Mouse (Mus musculus): ENCODE results near the gene Trim15. TPM values are rescaled to one million over a fixed set of nuclear protein-coding genes. Genes with fewer than 3 reads are reported as not detected.

The Trim15 gene
- polyA plus RNA-seq, 1 experiment from 2014 or later: 0.40 TPM

Other genes starting within 250 kb of the Trim15 start
- not detected in 2 replicates for gene H2-M9, start 224.5 kb downstream of the Trim15 start, polyA plus RNA-seq (2016; fragmentation: Nextera tagmentation; extraction: Ambion mirVana)
- gene H2-M1, start 195.0 kb downstream of the Trim15 start, polyA plus RNA-seq (2016; fragmentation: Nextera tagmentation; extraction: Ambion mirVana): not detected in 2 replicates
- not detected in 2 replicates for gene H2-M10.5, start 94.3 kb downstream of the Trim15 start, polyA plus RNA-seq (2016; fragmentation: Nextera tagmentation; extraction: Ambion mirVana)
- gene H2-M10.6, start 55.0 kb downstream of the Trim15 start, polyA plus RNA-seq (2016; fragmentation: Nextera tagmentation; extraction: Ambion mirVana): not detected in 2 replicates
- 55.8 and 59.0 TPM in 2 replicates for gene Trim26, start 30.1 kb downstream of the Trim15 start, polyA plus RNA-seq (2016; fragmentation: Nextera tagmentation; extraction: Ambion mirVana)
- 6.6 and 7.2 TPM in 2 replicates for gene Trim10, start 2.4 kb upstream of the Trim15 start, polyA plus RNA-seq (2016; fragmentation: Nextera tagmentation; extraction: Ambion mirVana)
- gene Trim40, start 22.9 kb upstream of the Trim15 start, polyA plus RNA-seq (2016; fragmentation: Nextera tagmentation; extraction: Ambion mirVana): not detected in 2 replicates
- gene Trim31, start 30.9 kb upstream of the Trim15 start, polyA plus RNA-seq (2016; fragmentation: Nextera tagmentation; extraction: Ambion mirVana): not detected in 2 replicates
- 0.23 and 0.41 TPM in 2 replicates for gene Rnf39, start 75.7 kb upstream of the Trim15 start, polyA plus RNA-seq (2016; fragmentation: Nextera tagmentation; extraction: Ambion mirVana)
- gene Ppp1r11, start 84.5 kb upstream of the Trim15 start, polyA plus RNA-seq (2016; fragmentation: Nextera tagmentation; extraction: Ambion mirVana): 111 and 122 TPM in 2 replicates
- 98.7 and 112 TPM in 2 replicates for gene Znrd1, start 91.3 kb upstream of the Trim15 start, polyA plus RNA-seq (2016; fragmentation: Nextera tagmentation; extraction: Ambion mirVana)
- gene Znrd1as, start 91.4 kb upstream of the Trim15 start, polyA plus RNA-seq (2016; fragmentation: Nextera tagmentation; extraction: Ambion mirVana): 4.8 and 6.5 TPM in 2 replicates
- gene 2410137M14Rik, start 114.0 kb upstream of the Trim15 start, polyA plus RNA-seq (2016; fragmentation: Nextera tagmentation; extraction: Ambion mirVana): not detected in 2 replicates
- gene H2-M5, start 122.3 kb upstream of the Trim15 start, polyA plus RNA-seq (2016; fragmentation: Nextera tagmentation; extraction: Ambion mirVana): 1.2 and 1.3 TPM in 2 replicates
- gene Zfp57, start 134.0 kb upstream of the Trim15 start, polyA plus RNA-seq (2016; fragmentation: Nextera tagmentation; extraction: Ambion mirVana): 151 and 169 TPM in 2 replicates
- 0.38 and 0.70 TPM in 2 replicates for gene Mog, start 156.2 kb upstream of the Trim15 start, polyA plus RNA-seq (2016; fragmentation: Nextera tagmentation; extraction: Ambion mirVana)
- gene Gabbr1, start 178.8 kb upstream of the Trim15 start, polyA plus RNA-seq (2016; fragmentation: Nextera tagmentation; extraction: Ambion mirVana): 19.8 and 20.5 TPM in 2 replicates
- gene Olfr90, start 221.3 kb upstream of the Trim15 start, polyA plus RNA-seq (2016; fragmentation: Nextera tagmentation; extraction: Ambion mirVana): not detected in 2 replicates
- 0.08 TPM in 1 of 2 replicates, not detected in the other for gene Olfr91, start 231.1 kb upstream of the Trim15 start, polyA plus RNA-seq (2016; fragmentation: Nextera tagmentation; extraction: Ambion mirVana)